Mouse (Mus musculus) gastrocnemius, postnatal 36 days (tissue): Measurements from ENCODE around the gene Wdr18. TPM values are rescaled to one million over a fixed set of nuclear protein-coding genes. Genes with fewer than 3 reads are reported as not detected.

Experiments used
- DNase-seq, 2 experiments: peaks; one replicate each; pipeline ENCODE4 v3.0.0; 2022
- intact Hi-C: fragments of 180-260 bp; cut with DNase I; formaldehyde crosslinking; loops from one replicate; pipeline ENCODE4 v1.15.1; 2025
- total RNA-seq, 2 experiments: library from RNA; stranded (reverse); gene quantifications; 2 replicates each; pipeline ENCODE4 v1.2.3; 2021

The Wdr18 gene
- total RNA-seq, 2 experiments from 2014 or later: 17.5 to 23.9 TPM

DNA sequence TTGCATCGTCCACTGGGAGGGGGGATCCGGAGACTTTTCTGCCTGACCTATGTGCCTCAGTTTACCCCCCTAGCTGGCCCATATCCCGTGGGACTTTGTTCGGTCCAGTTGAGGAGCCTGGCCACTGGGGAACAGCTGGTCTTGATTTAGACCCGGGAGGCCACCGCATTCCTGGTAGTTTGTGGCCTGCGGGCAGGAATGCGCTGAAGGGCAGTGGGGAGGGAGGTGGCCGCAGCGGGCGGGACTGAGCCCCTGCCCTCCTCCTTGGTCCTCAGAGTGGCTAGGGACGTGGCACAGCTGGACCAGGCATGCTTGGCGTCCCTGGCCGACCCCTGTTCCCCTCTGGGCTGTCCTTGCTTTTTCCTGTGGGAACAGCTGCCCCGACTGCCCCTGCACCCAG lies 29.9 kb downstream of the Wdr18 start:
- intact Hi-C loops: loop anchor here (5.0 kb wide), 1 partner anchor 122 kb away; no protein-coding TSS in a partner anchor
- no peak for DNase-seq

DNA sequence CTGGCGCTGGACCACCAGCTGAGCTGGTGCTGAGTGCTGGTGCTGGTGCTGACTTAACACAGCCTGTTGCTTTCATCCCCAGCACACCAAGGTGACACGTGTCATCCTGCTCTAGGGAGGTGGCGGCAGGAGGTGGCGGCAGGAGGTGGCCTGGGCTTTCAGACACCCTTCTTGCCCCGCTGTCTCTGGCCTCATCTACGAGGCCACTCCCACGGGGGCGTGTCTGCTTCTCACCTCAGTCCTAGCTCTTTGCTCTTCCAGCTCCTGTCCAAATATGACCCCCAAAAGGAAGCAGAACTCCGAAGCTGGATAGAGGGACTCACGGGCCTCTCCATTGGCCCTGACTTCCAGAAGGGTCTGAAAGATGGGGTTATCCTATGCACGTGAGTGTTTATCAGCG lies 31.1 kb downstream of the Wdr18 start:
- no peak for DNase-seq
- intact Hi-C loops: no loop called here

DNA sequence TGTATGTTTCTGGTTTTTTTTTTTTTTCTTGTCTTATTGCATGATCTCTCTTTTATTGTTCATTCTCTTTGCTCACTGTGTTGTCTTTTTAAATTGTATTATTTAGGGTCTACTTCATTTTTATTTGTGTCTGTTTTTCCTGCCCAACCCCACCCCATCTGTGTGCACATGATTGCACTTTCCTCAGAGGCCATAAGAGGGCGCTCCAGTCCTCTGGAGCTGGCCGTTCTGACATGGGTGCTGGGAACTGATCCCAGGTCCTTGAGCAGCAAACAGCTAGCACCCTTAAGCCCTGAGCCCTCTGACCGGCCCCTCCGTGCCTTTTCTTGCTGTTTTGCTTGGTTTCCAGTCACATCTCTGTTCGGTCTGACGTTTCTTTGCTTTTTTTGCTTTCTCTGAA lies 31.6 kb downstream of the Wdr18 start:
- intact Hi-C loops: no loop called here
- no peak for DNase-seq

DNA sequence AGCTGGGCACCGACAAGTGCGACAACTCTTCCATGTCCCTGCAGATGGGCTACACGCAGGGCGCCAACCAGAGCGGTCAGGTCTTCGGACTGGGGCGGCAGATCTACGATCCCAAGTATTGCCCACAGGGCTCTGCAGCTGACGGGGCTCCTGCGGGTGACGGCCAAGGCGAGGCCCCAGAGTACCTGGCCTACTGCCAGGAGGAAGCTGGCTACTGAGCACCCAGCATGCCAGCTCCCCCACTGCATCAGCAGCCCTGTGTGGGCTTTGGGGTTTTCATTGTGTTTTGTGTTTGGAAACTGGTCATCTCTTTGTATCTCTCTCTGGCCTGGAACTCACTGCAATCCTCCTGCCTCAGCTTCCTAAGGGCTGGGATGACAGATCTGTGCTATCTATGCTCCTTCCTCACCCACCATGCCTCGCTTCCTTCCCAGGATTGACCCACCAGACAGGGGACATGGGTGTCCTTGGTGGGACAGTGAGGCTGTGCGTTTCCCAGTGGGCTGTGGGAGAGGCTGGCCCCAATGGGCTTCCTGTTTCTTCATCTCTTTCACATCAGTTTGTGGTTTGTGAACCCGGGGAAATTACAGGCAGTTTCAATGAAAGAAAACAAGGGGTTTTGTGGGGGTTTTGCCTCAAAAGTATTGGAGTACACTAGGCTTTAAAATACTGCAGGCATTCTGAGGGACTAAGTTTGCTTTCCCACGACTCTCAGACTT lies 34.6 kb downstream of the Wdr18 start:
- intact Hi-C loops: no loop called here
- DNase-seq: no peak

DNA sequence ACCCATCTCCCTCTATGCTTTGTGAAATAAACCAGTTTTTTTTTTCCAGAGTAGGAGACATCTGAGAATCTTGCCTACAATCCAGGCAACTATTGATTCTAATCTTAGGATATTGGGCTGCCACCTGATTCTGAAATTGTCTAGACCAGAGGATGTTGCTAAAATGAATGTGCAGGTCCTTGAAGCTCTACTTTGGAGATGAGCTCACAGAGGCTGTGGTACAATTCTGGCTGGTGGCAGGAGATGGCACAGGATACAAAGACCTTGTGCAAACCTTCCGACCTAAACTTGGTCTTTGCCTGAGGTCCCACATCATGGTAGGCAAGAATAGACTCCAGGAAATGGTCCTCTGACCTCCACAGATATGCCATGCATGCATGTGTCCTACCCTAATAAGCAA lies 35.7 kb downstream of the Wdr18 start:
- intact Hi-C loops: no loop called here
- no peak for DNase-seq

DNA sequence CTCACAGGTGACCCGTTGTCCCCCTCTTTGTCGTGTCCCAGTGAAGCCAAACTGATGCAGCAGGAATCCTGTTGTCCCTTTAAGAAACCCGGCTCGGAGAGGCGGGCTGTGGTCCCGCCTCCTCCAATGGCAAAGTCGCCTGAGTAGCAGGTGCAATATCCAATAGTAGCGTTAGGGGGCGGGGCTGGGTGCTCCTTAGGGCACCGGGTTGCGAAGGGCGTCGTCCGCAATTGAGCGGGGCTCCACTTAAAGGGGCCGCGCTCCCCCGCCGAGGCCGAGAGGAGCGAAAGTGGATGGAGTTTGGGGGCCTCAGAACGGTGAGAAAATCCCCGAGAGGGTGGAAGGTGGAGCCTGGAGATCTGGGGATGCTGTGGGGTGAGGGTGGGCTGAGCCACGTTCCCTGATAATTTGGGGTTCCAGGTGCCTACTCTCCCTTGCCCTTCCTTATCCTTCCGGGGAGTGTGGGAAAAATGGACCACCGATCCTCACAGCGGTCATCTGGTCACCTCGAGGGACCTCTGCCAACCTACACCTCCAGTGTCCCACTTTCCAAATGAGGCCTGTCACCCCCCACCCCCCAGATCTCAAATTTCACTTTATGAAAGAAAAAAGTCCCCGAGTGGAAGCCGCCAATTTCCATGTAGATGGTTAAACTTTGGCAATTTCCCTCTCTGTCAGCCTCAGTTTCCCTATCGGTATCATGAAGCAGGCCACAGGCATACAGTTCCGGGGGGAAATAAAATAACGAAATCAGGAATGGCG lies 36.5 kb downstream of the Wdr18 start, which contains the start of gene Abca7:
Gene Abca7, plus strand, starts transcription at position 223 of the 762 bp plus-strand sequence.
- intact Hi-C loops: no loop called here

DNA sequence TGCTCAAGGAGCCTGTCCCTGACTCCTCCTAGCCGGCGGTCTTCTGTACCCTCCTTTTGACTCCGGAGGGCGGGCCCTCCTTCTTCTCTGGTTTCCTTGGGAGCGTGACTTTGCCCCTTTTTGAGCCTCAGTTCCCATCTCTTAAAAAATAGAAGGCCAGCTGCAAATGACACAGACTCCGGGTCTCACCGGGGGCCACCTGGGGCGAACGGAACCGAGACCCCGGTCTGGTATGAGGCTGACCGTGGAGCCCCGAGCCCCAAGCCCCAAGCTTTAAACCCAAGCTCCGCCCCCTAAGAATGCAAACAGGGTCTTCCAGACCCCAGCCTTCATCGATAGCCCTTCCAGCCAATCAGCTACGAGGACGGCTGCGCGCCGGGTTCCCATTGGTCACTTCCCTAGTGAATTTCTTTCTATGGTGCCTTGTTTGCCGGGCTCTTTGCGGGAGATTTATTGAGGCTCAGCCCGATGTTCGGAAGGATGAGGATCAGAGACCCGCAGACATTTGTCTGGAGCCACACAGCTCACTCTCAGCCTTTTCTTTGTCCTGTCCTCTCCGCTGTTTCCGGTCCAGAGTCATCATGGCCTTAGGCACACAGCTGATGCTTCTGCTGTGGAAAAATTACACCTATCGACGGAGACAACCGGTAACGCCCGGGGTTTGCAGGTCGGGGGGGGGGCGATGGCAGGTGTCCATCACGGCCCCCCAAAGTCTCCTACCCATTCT lies 37.2 kb downstream of the Wdr18 start:
- DNase-seq: peak in 1 of 2 experiments; percentile 46

More for the DNA sequence above, 36.5 kb downstream of the Wdr18 start, which contains the start of gene Abca7:
- DNase-seq: peak; percentile 96 to 98

DNA sequence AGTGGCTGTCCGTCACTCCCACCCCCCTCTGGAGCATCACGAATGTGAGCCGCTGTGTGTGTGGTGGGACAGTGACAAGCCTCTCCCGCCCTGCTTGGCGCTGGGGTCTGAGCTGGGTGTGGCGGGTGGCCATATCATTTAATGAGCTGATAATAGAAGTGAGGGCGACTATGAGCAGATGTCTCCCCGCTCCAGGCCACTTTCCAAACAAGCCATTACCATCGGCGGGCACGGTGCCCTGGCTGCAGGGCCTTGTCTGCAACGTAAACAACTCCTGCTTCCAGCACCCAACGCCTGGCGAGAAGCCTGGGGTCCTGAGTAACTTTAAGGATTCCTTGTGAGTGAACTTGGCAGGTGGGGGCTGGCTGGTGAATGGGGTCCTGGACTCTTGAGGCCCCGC lies 37.9 kb downstream of the Wdr18 start:
- no peak for DNase-seq
- intact Hi-C loops: no loop called here

More for the DNA sequence above, 37.2 kb downstream of the Wdr18 start:
- intact Hi-C loops: no loop called here

DNA sequence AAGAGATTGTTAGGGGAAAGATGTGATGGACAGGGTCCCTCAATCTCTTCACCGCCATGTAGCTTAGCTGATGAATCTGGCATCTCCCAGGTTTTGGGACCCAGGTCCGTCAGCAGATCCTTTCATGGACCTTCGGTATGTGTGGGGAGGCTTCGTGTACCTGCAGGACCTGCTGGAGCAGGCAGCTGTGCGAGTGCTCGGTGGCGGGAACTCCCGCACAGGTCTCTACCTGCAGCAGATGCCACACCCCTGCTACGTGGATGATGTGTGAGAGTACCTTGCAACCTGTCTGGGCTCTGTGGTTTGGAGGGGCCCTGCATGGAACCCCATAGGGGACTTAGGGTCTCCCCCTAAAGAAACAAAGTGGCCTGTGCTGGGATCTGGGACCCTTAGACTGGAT lies 42.0 kb downstream of the Wdr18 start:
- intact Hi-C loops: no loop called here
- DNase-seq: no peak

DNA sequence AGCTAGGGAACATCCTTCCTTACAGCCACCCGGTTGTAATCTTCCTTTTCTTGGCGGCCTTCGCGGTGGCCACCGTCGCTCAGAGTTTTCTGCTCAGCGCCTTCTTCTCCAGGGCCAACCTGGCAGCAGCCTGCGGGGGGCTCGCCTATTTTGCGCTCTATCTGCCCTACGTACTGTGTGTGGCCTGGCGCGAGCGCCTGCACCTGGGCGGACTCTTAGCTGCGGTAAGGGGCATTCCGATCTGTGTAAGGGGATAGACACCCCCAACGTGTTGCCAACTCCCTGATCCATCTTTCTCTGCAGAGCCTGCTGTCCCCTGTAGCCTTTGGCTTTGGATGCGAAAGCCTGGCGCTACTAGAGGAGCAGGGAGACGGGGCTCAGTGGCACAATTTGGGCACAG lies 42.9 kb downstream of the Wdr18 start:
- intact Hi-C loops: no loop called here
- DNase-seq: no peak

DNA sequence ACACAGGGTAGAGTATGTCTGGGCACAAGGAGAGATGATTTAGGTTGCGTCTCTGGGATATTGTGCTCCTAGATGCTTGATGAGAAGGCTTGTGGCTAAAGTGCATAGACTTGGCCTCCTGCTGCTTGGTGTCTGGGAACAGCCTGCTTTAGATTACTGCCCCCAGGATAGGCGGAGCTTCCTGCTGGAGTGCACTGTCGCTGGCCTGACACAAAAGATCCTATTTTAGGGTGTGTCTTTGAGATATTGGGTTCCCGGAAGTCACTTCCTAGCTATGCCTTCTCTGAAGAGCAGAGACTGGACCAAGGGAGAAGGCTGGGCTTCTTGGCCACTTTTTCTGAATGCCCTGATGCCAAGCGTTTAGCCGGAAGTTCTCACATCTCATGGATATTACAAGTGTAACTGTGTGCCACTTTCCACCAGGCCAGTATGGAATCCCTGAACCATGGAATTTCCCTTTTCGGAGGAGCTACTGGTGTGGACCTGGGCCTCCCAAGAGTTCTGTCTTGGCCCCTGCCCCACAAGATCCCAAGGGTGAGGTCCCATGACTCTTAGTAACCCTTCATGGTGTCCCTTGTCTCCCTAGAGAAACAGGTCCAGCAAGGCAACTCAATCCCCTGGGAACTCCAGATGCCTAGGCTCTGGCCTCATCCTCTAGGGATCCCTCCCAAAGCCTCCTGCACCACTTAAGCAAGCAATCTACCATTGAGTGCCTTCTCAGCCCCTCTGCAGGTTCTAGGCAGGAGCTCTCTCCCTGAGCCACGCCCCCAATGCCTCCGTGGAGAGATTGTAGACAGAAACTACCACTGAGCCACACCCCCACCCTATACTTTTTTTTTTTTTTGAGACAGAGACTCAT lies 43.7 kb downstream of the Wdr18 start:
- DNase-seq: no peak

DNA sequence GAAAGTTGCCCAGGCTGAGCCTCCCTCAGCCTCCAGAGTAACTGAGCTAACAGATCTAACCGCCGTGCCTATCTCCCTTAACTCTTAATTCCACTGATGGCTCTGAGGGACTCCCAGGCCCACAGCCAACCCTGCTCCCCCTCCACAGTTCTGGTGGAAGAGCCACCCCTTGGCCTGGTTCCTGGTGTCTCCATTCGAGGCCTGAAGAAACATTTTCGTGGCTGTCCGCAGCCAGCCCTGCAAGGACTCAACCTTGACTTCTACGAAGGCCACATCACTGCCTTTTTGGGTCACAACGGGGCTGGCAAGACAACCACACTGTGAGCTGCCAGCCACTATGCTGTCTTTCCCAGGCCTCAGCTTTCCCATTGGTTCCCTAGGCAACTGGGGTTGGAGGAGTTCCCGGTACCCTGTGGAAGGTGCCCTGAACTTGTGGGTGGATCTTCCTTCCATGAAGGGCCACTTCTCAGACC lies 44.3 kb downstream of the Wdr18 start:
- DNase-seq: no peak
- intact Hi-C loops: no loop called here

More for the DNA sequence above, 43.7 kb downstream of the Wdr18 start:
- intact Hi-C loops: no loop called here

DNA sequence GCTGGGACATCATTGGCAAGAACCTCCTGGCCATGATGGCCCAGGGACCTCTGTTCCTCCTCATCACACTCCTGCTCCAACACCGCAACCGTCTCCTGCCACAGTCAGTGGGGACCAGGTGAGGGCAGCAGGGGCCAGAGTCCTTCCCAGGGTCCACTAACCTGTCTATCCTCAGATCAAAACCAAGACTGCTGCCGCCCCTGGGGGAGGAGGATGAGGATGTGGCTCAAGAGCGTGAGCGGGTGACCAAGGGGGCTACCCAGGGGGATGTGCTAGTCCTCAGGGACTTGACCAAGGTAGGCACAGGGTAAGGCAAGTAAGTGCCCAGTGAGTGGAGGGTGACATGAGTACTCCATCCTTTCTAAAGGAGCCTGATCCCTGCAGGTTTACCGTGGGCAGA lies 51.8 kb downstream of the Wdr18 start:
- intact Hi-C loops: no loop called here
- DNase-seq: no peak

DNA sequence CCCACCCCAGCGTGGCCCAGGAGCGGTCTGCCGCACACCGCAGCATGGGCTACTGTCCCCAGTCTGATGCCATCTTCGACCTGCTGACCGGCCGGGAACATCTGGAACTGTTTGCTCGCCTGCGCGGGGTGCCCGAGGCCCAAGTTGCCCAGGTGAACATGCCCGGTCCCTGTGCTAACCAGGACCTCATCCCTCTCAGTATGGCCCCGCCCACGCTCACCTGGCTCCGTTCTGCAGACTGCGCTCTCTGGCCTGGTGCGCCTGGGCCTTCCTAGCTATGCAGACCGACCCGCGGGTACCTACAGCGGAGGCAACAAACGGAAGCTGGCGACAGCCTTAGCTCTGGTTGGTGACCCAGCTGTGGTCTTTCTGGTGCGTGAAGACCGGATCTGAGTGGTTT lies 53.7 kb downstream of the Wdr18 start:
- DNase-seq: no peak
- intact Hi-C loops: no loop called here

DNA sequence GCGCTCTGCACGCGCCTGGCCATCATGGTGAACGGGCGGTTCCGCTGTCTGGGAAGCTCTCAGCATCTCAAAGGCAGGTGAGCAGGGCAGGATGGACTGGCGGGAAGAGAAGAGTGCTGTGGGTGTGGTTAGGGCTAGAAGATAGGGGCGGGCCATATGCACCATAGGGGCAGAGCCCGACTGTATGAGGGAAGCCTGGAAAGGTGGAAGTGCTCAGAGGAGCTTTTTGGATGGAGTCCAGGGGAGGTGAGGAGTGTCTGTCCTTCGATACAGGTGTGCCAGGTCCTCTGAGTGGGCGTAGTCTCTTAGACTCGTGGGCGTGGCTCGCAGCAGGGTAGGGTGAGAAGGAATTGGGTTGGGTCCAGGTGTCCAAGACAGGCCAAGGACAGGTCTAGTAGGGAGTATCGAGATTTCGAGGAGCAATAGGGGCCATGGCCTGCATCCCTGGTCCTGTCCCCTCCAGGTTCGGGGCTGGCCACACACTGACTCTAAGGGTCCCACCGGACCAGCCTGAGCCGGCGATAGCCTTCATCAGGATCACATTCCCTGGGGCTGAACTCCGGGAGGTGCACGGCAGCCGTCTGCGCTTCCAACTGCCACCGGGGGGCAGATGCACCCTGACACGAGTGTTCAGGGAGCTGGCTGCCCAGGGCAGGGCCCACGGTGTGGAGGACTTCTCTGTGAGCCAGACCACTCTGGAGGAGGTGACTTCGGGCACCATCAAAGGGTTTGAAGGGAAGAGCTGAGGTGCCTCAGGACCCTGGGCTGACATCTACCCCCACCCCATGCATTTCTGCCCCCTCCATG lies 54.7 kb downstream of the Wdr18 start:
- intact Hi-C loops: no loop called here
- no peak for DNase-seq

DNA sequence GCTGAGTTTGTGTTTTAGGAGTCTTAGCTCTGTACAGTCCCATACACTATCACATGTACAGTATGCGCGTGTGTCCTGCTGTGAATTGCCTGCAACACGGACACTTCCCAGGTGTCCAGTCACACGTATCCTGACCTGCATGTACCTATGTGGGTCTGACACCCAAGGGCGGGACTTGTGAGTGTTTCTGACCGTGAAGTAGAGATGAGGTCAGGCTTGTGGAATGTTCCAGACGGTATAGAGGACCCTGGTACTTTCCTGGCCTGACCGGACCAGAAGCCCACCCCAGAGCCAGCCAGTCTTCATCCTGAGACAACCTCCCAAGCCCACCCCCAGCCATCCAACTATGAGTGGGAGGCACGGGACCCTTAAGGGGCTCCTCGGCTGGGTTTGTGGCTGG lies 55.6 kb downstream of the Wdr18 start:
- intact Hi-C loops: no loop called here
- DNase-seq: no peak

DNA sequence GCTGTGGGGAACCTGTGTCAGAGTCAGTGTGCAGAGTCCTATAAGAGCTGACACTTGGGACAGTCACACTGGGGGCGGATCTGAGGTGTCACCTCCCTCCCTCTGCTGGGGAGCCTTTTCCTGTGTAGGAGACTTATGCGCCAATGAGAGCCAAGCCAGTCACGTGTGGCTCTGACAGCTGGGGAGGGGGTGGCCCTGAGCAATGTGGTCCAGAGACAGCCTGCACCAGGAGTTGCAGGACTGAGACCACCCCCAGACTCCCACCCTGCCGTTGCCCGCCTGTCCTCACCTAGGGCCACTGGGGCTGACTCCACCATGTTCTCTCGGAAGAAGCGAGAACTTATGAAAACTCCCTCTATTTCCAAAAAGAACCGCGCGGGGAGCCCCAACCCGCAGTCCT lies 56.6 kb downstream of the Wdr18 start, which contains the start of gene Arhgap45:
Gene Arhgap45, plus strand, starts transcription at position 143 of the 400 bp plus-strand sequence.
- intact Hi-C loops: no loop called here
- DNase-seq: no peak

DNA sequence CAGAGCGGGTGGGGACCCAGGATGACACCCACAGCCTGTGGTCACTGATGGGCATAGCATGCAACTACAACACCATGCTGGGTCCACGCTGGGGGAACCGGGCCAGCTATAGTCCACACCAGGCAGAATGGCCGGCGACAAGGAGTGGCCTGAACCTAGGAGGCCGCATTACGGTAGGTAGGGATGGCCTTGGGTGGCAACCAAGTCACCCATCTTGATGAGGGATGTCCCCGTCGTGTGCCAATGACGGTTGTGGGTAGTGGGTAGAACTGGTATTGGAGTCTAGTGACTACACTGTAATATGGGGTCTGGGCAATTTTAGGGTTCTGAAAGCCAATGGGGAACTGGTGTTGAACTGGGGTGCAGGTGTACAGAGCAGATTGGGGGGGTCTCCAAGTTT lies 57.0 kb downstream of the Wdr18 start:
- intact Hi-C loops: no loop called here
- no peak for DNase-seq

DNA sequence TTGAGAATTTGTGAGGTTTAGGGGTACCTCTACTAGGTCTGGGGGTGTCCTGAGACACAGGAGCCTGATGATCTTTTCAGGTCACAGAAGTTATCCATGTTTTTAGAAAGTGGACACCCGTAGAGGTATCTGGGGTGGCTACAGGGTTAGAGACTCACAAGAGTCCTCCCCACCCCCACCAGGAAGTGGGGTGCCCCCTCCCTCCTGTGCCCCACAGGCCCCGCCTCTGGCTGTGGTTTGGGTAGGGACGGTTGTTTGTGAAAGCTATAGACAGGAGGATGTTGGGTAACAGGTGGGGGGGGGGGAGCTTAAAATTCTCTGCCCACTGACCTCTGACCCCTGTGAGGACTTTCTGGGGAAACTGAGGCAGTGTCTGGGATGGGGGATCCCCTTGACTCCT lies 57.4 kb downstream of the Wdr18 start:
- intact Hi-C loops: no loop called here
- DNase-seq: no peak
